Mouse (Mus musculus) activated CD4-positive, CD25-positive, alpha-beta regulatory T cell, adult 4 months (primary cell): ENCODE data around the gene Stap2. TPM values are rescaled to one million over a fixed set of nuclear protein-coding genes. Genes with fewer than 3 reads are reported as not detected.
A peak's percentile ranks its signal among the peaks of the same experiment; 100 is the strongest.

ENCODE experiments used
- ATAC-seq: one replicate; pipeline ENCODE4 v1.8.0; 2017
- polyA plus RNA-seq, 2 experiments: library from polyadenylated mRNA; unstranded; fragments of 100-300 nt; shearing (Covaris generic); gene quantifications; one replicate each; pipeline ENCODE4 v1.2.1; 2017

Stap2 gene
- polyA plus RNA-seq, result under 1 TPM in 1 of 2 experiments, not detected in 1; 0.54 TPM

GRCm38 (mm10) chr17:56005415-56006061, at the start of gene Stap2, which contains the start of gene Mpnd:
Gene Stap2, minus strand, starts transcription at chr17:56005584.
Gene Mpnd, plus strand, starts transcription at chr17:56005711.
- no peak for ATAC-seq

- no peak for ATAC-seq
Observed at GRCm38 (mm10) chr17:56054938-56055337, 49.6 kb upstream of the Stap2 start.

- ATAC-seq, result no peak
Observed at GRCm38 (mm10) chr17:56051369-56051768, 46.0 kb upstream of the Stap2 start.

GRCm38 (mm10) chr17:56040857-56041163, 35.4 kb upstream of the Stap2 start:
- no peak for ATAC-seq

GRCm38 (mm10) chr17:56040030-56040856, 34.9 kb upstream of the Stap2 start, which contains the start of gene Chaf1a:
Gene Chaf1a, plus strand, starts transcription at chr17:56040439.
- ATAC-seq, result peak; percentile 74

GRCm38 (mm10) chr17:56039345-56039744, 34.0 kb upstream of the Stap2 start:
- ATAC-seq, result no peak

GRCm38 (mm10) chr17:56038583-56039261, 33.3 kb upstream of the Stap2 start:
- ATAC-seq, result no peak

GRCm38 (mm10) chr17:56036901-56037287, 31.5 kb upstream of the Stap2 start:
- ATAC-seq, result no peak

GRCm38 (mm10) chr17:56036176-56036900, 31.0 kb upstream of the Stap2 start, which contains the start of gene Sh3gl1:
Gene Sh3gl1, minus strand, starts transcription at chr17:56036635.
- ATAC-seq, result peak; percentile 68

GRCm38 (mm10) chr17:56035216-56035615, 29.8 kb upstream of the Stap2 start:
- ATAC-seq, result no peak

- ATAC-seq, result no peak
Observed at GRCm38 (mm10) chr17:56034726-56035100, 29.3 kb upstream of the Stap2 start.

- peak; percentile 41 for ATAC-seq
Observed at GRCm38 (mm10) chr17:56034040-56034725, 28.8 kb upstream of the Stap2 start.

GRCm38 (mm10) chr17:56032831-56033230, 27.4 kb upstream of the Stap2 start:
- no peak for ATAC-seq

- no peak for ATAC-seq
Observed at GRCm38 (mm10) chr17:56032127-56032733, 26.8 kb upstream of the Stap2 start.

GRCm38 (mm10) chr17:56031431-56031830, 26.0 kb upstream of the Stap2 start:
- ATAC-seq, result no peak

GRCm38 (mm10) chr17:56030919-56031318, 25.5 kb upstream of the Stap2 start:
- no peak for ATAC-seq

GRCm38 (mm10) chr17:56030238-56030870, 25.0 kb upstream of the Stap2 start:
- ATAC-seq, result no peak

GRCm38 (mm10) chr17:56027801-56028441, 22.5 kb upstream of the Stap2 start:
- ATAC-seq, result no peak

GRCm38 (mm10) chr17:56026881-56027280, 21.5 kb upstream of the Stap2 start:
- ATAC-seq, result no peak

- no peak for ATAC-seq
Observed at GRCm38 (mm10) chr17:56026303-56026702, 20.9 kb upstream of the Stap2 start.

- ATAC-seq, result no peak
Observed at GRCm38 (mm10) chr17:56024931-56025330, 19.5 kb upstream of the Stap2 start.
